Comparison of ENCODE assay signal across 19 mouse cellular contexts in genomic region chr19:53757432-53758109, GRCm38 (mm10).
A peak's percentile ranks its signal among the peaks of the same experiment; 100 is the strongest.
DNase-seq lines count a peak whose midpoint lies in the region; ATAC-seq and TF ChIP-seq lines count a peak whose summit lies in the region.
"Had no signal": no experiment of that assay in that cellular context is flagged by ENCODE, and none has a peak within 500 bp of the region (broad histone marks: within the 10 kb centered on the region; RNA-seq: fewer than 3 reads in every experiment).

No protein-coding gene starts in this region.

- H3K27me3 ChIP-seq in heart, embryonic 11.5 days (ENCODE audit: control insufficient read depth, insufficient read depth, low read length): no peaks in the 10 kb centered on the region
- no peaks in the 10 kb centered on the region for H3K27me3 ChIP-seq in heart, postnatal 0 days (ENCODE audit: control insufficient read depth, insufficient read depth, low read length)
- H3K27me3 ChIP-seq: forebrain, embryonic 13.5 days; neural tube, embryonic 12.5 days had no signal

- peak; percentile 63 to 66 for DNase-seq in heart, adult 18-20 months
- DNase-seq in left cerebral cortex, adult 11 months (ENCODE audit: low spot score): peak; percentile 9
- DNase-seq in left cerebral cortex, postnatal 4 days: no peak
- DNase-seq in heart, postnatal 0 days (ENCODE audit: low spot score): no peak
- DNase-seq in layer of hippocampus, postnatal 36 days: peak; percentile 23 to 33
- DNase-seq: adrenal gland, postnatal 10 days; B cell, adult 2 months; cerebellum, adult 2 months; kidney, adult 11 months; liver; liver, postnatal 0 days; lung, postnatal 14 days had no signal

- intact Hi-C loops in left cerebral cortex, postnatal 4 days (cut with DNase I): no loop called here

- no peak overlapping the region for H3K4me2 ChIP-seq in heart, embryonic 11.5 days
- no peak overlapping the region for H3K4me2 ChIP-seq in heart, postnatal 0 days (ENCODE audit: low read depth, low read length)
- H3K4me2 ChIP-seq: forebrain, embryonic 13.5 days; neural tube, embryonic 12.5 days had no signal

- H3K9me3 ChIP-seq in heart, embryonic 11.5 days (replicated peaks; ENCODE audit: control insufficient read depth, low read length): peaks cover 4% of the 10 kb centered on the region; the same call in 1 of the 2 replicates
- no peaks in the 10 kb centered on the region for H3K9me3 ChIP-seq in heart, postnatal 0 days (replicated peaks; ENCODE audit: control insufficient read depth, low read length)
- H3K9me3 ChIP-seq: forebrain, embryonic 13.5 days had no signal

- no peak for TF ChIP-seq EP300 in heart, postnatal 0 days (IDR thresholded peaks at IDR 0.05; ENCODE audit: low read depth)

- peaks cover 17% of the 10 kb centered on the region for H3K4me1 ChIP-seq in heart, embryonic 11.5 days (ENCODE audit: control insufficient read depth, insufficient read depth, low read length)
- H3K4me1 ChIP-seq in heart, postnatal 0 days (ENCODE audit: control insufficient read depth, insufficient read depth): peaks cover 28% of the 10 kb centered on the region
- H3K4me1 ChIP-seq: forebrain, embryonic 13.5 days; neural tube, embryonic 12.5 days had no signal

- ATAC-seq in heart, embryonic 11.5 days (replicated peaks; ENCODE audit: insufficient number of reproducible peaks, low FRiP score, low TSS enrichment): no peak
- ATAC-seq in heart, postnatal 0 days (ENCODE audit: insufficient read depth, low read depth): peak; percentile 42; the same call in 1 of the 2 replicates
- ATAC-seq in megakaryocyte, adult 5-6 weeks (ENCODE audit: poor library complexity, severe bottlenecking): no peak
- ATAC-seq: forebrain, embryonic 13.5 days; hindbrain, postnatal 0 days; liver, postnatal 0 days had no signal

- WGBS in heart, embryonic 11.5 days (ENCODE audit: insufficient replicate concordance): 78% methylated on average over 17 of the region's 17 CpGs
- 51% methylated on average over 17 of the region's 17 CpGs for WGBS in heart, postnatal 0 days

- H3K4me3 ChIP-seq in heart, embryonic 11.5 days (ENCODE audit: low read depth, low read length): no peak overlapping the region
- H3K4me3 ChIP-seq in heart, postnatal 0 days (ENCODE audit: low read depth, low read length): no peak overlapping the region
- H3K4me3 ChIP-seq: embryonic facial prominence, embryonic 10.5 days; forebrain, embryonic 13.5 days; neural tube, embryonic 12.5 days had no signal

- H3K36me3 ChIP-seq in heart, embryonic 11.5 days (ENCODE audit: control insufficient read depth, insufficient read depth, low read length): no peaks in the 10 kb centered on the region
- no peaks in the 10 kb centered on the region for H3K36me3 ChIP-seq in heart, postnatal 0 days (replicated peaks; ENCODE audit: control insufficient read depth, insufficient read depth, low read length)
- H3K36me3 ChIP-seq: embryonic facial prominence, embryonic 10.5 days; neural tube, embryonic 12.5 days had no signal

- TF ChIP-seq CTCF in heart, postnatal 0 days (IDR thresholded peaks at IDR 0.05; ENCODE audit: low read depth): no peak

- no peak overlapping the region for H3K9ac ChIP-seq in heart, embryonic 11.5 days (ENCODE audit: low read depth, low read length)
- no peak overlapping the region for H3K9ac ChIP-seq in heart, postnatal 0 days (replicated peaks; ENCODE audit: low read depth, low read length)
- H3K9ac ChIP-seq: forebrain, embryonic 13.5 days; liver, postnatal 0 days; neural tube, embryonic 12.5 days had no signal

- H3K27ac ChIP-seq in heart, embryonic 11.5 days (ENCODE audit: low read depth, low read length): no peak overlapping the region
- H3K27ac ChIP-seq in heart, postnatal 0 days (ENCODE audit: low read depth): peak overlapping the region; percentile 35; the same call in 1 of the 2 replicates
- H3K27ac ChIP-seq: embryonic facial prominence, embryonic 10.5 days; forebrain, embryonic 13.5 days; hindbrain, postnatal 0 days; kidney, postnatal 0 days; neural tube, embryonic 12.5 days had no signal

Comparison
In these comparisons a context has a peak if more than half of its experiments do, and no peak if none do; other contexts are left out.
1. DNase-seq: peak in heart, adult 18-20 months (2 of 2), left cerebral cortex, adult 11 months (single experiment) and layer of hippocampus, postnatal 36 days (2 of 2); none in left cerebral cortex, postnatal 4 days (single experiment) and heart, postnatal 0 days (single experiment).